Mouse (Mus musculus): ENCODE results near the gene Dohh. TPM values are rescaled to one million over a fixed set of nuclear protein-coding genes. Genes with fewer than 3 reads are reported as not detected.

Dohh gene
- 98.1 and 108 TPM in 2 replicates for polyA plus RNA-seq (2012; rRNA removed)

GRCm38 (mm10) chr10:81383802-81384604 is at the start of gene Dohh, which contains the start of gene Gm48551:
TSS of gene Dohh (plus strand) at chr10:81384428.
TSS of gene Gm48551 (plus strand) at chr10:81384466.

GRCm38 (mm10) chr10:81342686-81343505 is 41.3 kb upstream of the Dohh start, which contains the start of gene Gipc3:
TSS of gene Gipc3 (minus strand) at chr10:81343266.

GRCm38 (mm10) chr10:81350351-81351063 is 33.7 kb upstream of the Dohh start, which contains the start of gene Hmg20b:
TSS of gene Hmg20b (minus strand) at chr10:81350480.

GRCm38 (mm10) chr10:81356991-81357844 is 27.0 kb upstream of the Dohh start, which contains the start of gene Mfsd12:
TSS of gene Mfsd12 (plus strand) at chr10:81357491.

GRCm38 (mm10) chr10:81365672-81366476 is 18.4 kb upstream of the Dohh start, which contains the start of gene 4930404N11Rik:
TSS of gene 4930404N11Rik (minus strand) at chr10:81365816.

GRCm38 (mm10) chr10:81377793-81378552 is 6.3 kb upstream of the Dohh start, which contains the start of gene Fzr1:
TSS of gene Fzr1 (minus strand) at chr10:81378516.

GRCm38 (mm10) chr10:81388505-81389055 is 4.4 kb downstream of the Dohh start, which contains the start of gene Gm48552:
TSS of gene Gm48552 (plus strand) at chr10:81389005.

GRCm38 (mm10) chr10:81392781-81393185 is 8.6 kb downstream of the Dohh start, which contains the start of gene Smim24:
TSS of gene Smim24 (plus strand) at chr10:81393051.

Other genes with a start within 250 kb of the Dohh start
- 243 and 284 TPM in 2 replicates for gene Zbtb7a, start 249.2 kb upstream of the Dohh start, polyA plus RNA-seq (2012; rRNA removed)
- 55.8 and 61.5 TPM in 2 replicates for gene Pias4, start 216.5 kb upstream of the Dohh start, polyA plus RNA-seq (2012; rRNA removed)
- 2,007 and 2,039 TPM in 2 replicates for gene Eef2, start 207.8 kb upstream of the Dohh start, polyA plus RNA-seq (2012; rRNA removed)
- gene Dapk3, start 201.4 kb upstream of the Dohh start, polyA plus RNA-seq (2012; rRNA removed), result 125 and 128 TPM in 2 replicates
- not detected in 2 replicates for gene 4930442H23Rik, start 200.6 kb upstream of the Dohh start, polyA plus RNA-seq (2012; rRNA removed)
- gene Nmrk2, start 182.4 kb upstream of the Dohh start, polyA plus RNA-seq (2012; rRNA removed), result not detected in 2 replicates
- 1.1 and 1.4 TPM in 2 replicates for gene Atcay, start 153.6 kb upstream of the Dohh start, polyA plus RNA-seq (2012; rRNA removed)
- 14.2 and 20.7 TPM in 2 replicates for gene Zfr2, start 151.3 kb upstream of the Dohh start, polyA plus RNA-seq (2012; rRNA removed)
- 9.0 and 10.3 TPM in 2 replicates for gene Matk, start 131.5 kb upstream of the Dohh start, polyA plus RNA-seq (2012; rRNA removed)
- gene Mrpl54, start 117.5 kb upstream of the Dohh start, polyA plus RNA-seq (2012; rRNA removed), result 157 and 224 TPM in 2 replicates
- 123 and 126 TPM in 2 replicates for gene Apba3, start 117.5 kb upstream of the Dohh start, polyA plus RNA-seq (2012; rRNA removed)
- gene Tjp3, start 92.8 kb upstream of the Dohh start, polyA plus RNA-seq (2012; rRNA removed), result 261 and 310 TPM in 2 replicates
- 65.4 and 73.0 TPM in 2 replicates for gene Pip5k1c, start 91.5 kb upstream of the Dohh start, polyA plus RNA-seq (2012; rRNA removed)
- gene Cactin, start 63.3 kb upstream of the Dohh start, polyA plus RNA-seq (2012; rRNA removed), result 33.3 and 36.3 TPM in 2 replicates
- 23.0 and 24.8 TPM in 2 replicates for gene Tbxa2r, start 55.7 kb upstream of the Dohh start, polyA plus RNA-seq (2012; rRNA removed)
- 3.0 and 3.5 TPM in 2 replicates for gene Gipc3, start 41.2 kb upstream of the Dohh start, polyA plus RNA-seq (2012; rRNA removed)
- 209 and 214 TPM in 2 replicates for gene Hmg20b, start 33.9 kb upstream of the Dohh start, polyA plus RNA-seq (2012; rRNA removed)
- gene Mfsd12, start 26.9 kb upstream of the Dohh start, polyA plus RNA-seq (2012; rRNA removed), result 33.7 and 37.4 TPM in 2 replicates
- 43.7 and 48.7 TPM in 2 replicates for gene 4930404N11Rik, start 18.6 kb upstream of the Dohh start, polyA plus RNA-seq (2012; rRNA removed)
- 130 and 133 TPM in 2 replicates for gene Fzr1, start 5.9 kb upstream of the Dohh start, polyA plus RNA-seq (2012; rRNA removed)
- 2.9 TPM in 2 replicates for gene Gm48551, start within 50 bp of the Dohh start, polyA plus RNA-seq (2012; rRNA removed)
- gene Gm48552, start 4.6 kb downstream of the Dohh start, polyA plus RNA-seq (2012; rRNA removed), result 4.4 and 5.7 TPM in 2 replicates
- 504 and 602 TPM in 2 replicates for gene Smim24, start 8.6 kb downstream of the Dohh start, polyA plus RNA-seq (2012; rRNA removed)
- gene Nfic, start 71.2 kb downstream of the Dohh start, polyA plus RNA-seq (2012; rRNA removed), result 33.9 and 48.1 TPM in 2 replicates
- gene Celf5, start 98.3 kb downstream of the Dohh start, polyA plus RNA-seq (2012; rRNA removed), result 4.7 and 5.4 TPM in 2 replicates
- 240 and 254 TPM in 2 replicates for gene Ncln, start 112.0 kb downstream of the Dohh start, polyA plus RNA-seq (2012; rRNA removed)
- 4.5 and 5.7 TPM in 2 replicates for gene S1pr4, start 115.7 kb downstream of the Dohh start, polyA plus RNA-seq (2012; rRNA removed)
- 3.0 and 3.1 TPM in 2 replicates for gene Gna15, start 139.8 kb downstream of the Dohh start, polyA plus RNA-seq (2012; rRNA removed)
- gene Gna11, start 160.8 kb downstream of the Dohh start, polyA plus RNA-seq (2012; rRNA removed), result 280 and 341 TPM in 2 replicates
- gene Aes, start 175.1 kb downstream of the Dohh start, polyA plus RNA-seq (2012; rRNA removed), result 1,852 and 2,404 TPM in 2 replicates
- 48.9 and 62.5 TPM in 2 replicates for gene Tle2, start 190.1 kb downstream of the Dohh start, polyA plus RNA-seq (2012; rRNA removed)
- gene Tle6, start 216.6 kb downstream of the Dohh start, polyA plus RNA-seq (2012; rRNA removed), result 28.5 and 36.3 TPM in 2 replicates
- gene BC025920, start 221.8 kb downstream of the Dohh start, polyA plus RNA-seq (2012; rRNA removed), result 0.55 and 0.89 TPM in 2 replicates
- 51.7 and 56.4 TPM in 2 replicates for gene Sirt6, start 243.4 kb downstream of the Dohh start, polyA plus RNA-seq (2012; rRNA removed)
- 34.1 and 39.1 TPM in 2 replicates for gene Ankrd24, start 244.1 kb downstream of the Dohh start, polyA plus RNA-seq (2012; rRNA removed)

Data from colon, adult 2 months (tissue).